Mouse (Mus musculus) midbrain, embryonic 12.5 days (tissue): ENCODE results near the gene Ryr2. TPM values are rescaled to one million over a fixed set of nuclear protein-coding genes. Genes with fewer than 3 reads are reported as not detected.

Experiments used
- ATAC-seq: fragments of 200-750 bp; cut with Nextera tagmentation; 2 replicates; pipeline ENCODE4 v1.8.0; 2017; ENCODE audit warnings: low read depth, moderate TSS enrichment, moderate library complexity; ENCODE audit not compliant: low FRiP score
- H3K27ac ChIP-seq: fragments of 300-500 bp; sonication (generic); replicated peaks from 2 replicates; pipeline ENCODE4 v1.5.1; 2016; ENCODE audit warnings: mild to moderate bottlenecking
- H3K27me3 ChIP-seq: fragments of 300-500 bp; sonication (generic); 2 replicates; pipeline ENCODE4 v1.6.1; 2016; ENCODE audit warnings: mild to moderate bottlenecking
- H3K36me3 ChIP-seq: fragments of 300-500 bp; sonication (generic); 2 replicates; pipeline ENCODE4 v1.6.1; 2016
- H3K4me1 ChIP-seq: fragments of 300-500 bp; sonication (generic); 2 replicates; pipeline ENCODE4 v1.6.1; 2016
- H3K4me2 ChIP-seq: fragments of 300-500 bp; sonication (generic); replicated peaks from 2 replicates; pipeline ENCODE4 v1.6.1; 2016; ENCODE audit warnings: mild to moderate bottlenecking, moderate library complexity
- H3K4me3 ChIP-seq: fragments of 300-500 bp; sonication (generic); 2 replicates; pipeline ENCODE4 v1.5.1; 2016; ENCODE audit warnings: mild to moderate bottlenecking
- H3K9ac ChIP-seq: fragments of 300-500 bp; sonication (generic); replicated peaks from 2 replicates; pipeline ENCODE4 v1.6.1; 2016; ENCODE audit warnings: mild to moderate bottlenecking, moderate library complexity
- H3K9me3 ChIP-seq: fragments of 300-500 bp; sonication (generic); 2 replicates; pipeline ENCODE4 v1.6.1; 2016; ENCODE audit warnings: mild to moderate bottlenecking
- WGBS: fragments of 180-500 bp; shearing (Covaris S2); methylation state at CpG from one replicate; pipeline ENCODE4 v1.1.7; 2016; 5-methylcytosine and 5-hydroxymethylcytosine counted together
- polyA plus RNA-seq: library from polyadenylated mRNA; unstranded; fragments of >200 nt; fragmentation: Nextera tagmentation; extraction: Ambion mirVana; gene quantifications from 2 replicates; pipeline ENCODE4 v1.2.1, GENCODE M21; 2016

Gene Ryr2
- polyA plus RNA-seq, 1 experiment from 2014 or later, result 0.70 TPM

- H3K4me1 ChIP-seq, result no peaks in the 10 kb centered on the region
- no peak for ATAC-seq
- no peak overlapping the region for H3K4me2 ChIP-seq
- no peaks in the 10 kb centered on the region for H3K36me3 ChIP-seq
- H3K4me3 ChIP-seq, result no peak overlapping the region
- 79% methylated on average over 9 of the region's 9 CpGs for WGBS
- no peaks in the 10 kb centered on the region for H3K27me3 ChIP-seq
- H3K9ac ChIP-seq, result no peak overlapping the region
- no peaks in the 10 kb centered on the region for H3K9me3 ChIP-seq
- H3K27ac ChIP-seq, result no peak overlapping the region
Observed at GRCm38 (mm10) chr13:12018046-12018445, 88.7 kb downstream of the Ryr2 start.

- Histone ChIP-seq H3K4me3 (no peak overlapping the region), H3K4me1 (no peaks in the 10 kb centered on the region)
- WGBS, result 86% methylated on average over 8 of the region's 8 CpGs
Observed at GRCm38 (mm10) chr13:12013986-12014385, 92.8 kb downstream of the Ryr2 start.

GRCm38 (mm10) chr13:12008995-12009689 lies 97.6 kb downstream of the Ryr2 start:
- Histone ChIP-seq H3K4me1 (no peaks in the 10 kb centered on the region), H3K4me3 (no peak overlapping the region), H3K9ac (no peak overlapping the region), H3K9me3 (no peaks in the 10 kb centered on the region), H3K27me3 (no peaks in the 10 kb centered on the region), H3K4me2 (no peak overlapping the region), H3K36me3 (no peaks in the 10 kb centered on the region), H3K27ac (no peak overlapping the region)
- ATAC-seq, result peak; percentile 48; the same call in 1 of the 2 replicates
- 63% methylated on average over 6 of the region's 6 CpGs for WGBS

More at GRCm38 (mm10) chr13:12013986-12014385, 92.8 kb downstream of the Ryr2 start:
- ATAC-seq, result no peak
- H3K36me3 ChIP-seq, result no peaks in the 10 kb centered on the region
- no peak overlapping the region for H3K9ac ChIP-seq
- H3K9me3 ChIP-seq, result no peaks in the 10 kb centered on the region
- H3K27me3 ChIP-seq, result no peaks in the 10 kb centered on the region
- H3K27ac ChIP-seq, result no peak overlapping the region
- no peak overlapping the region for H3K4me2 ChIP-seq

GRCm38 (mm10) chr13:12007579-12007978 lies 99.2 kb downstream of the Ryr2 start:
- Histone ChIP-seq H3K4me1 (no peaks in the 10 kb centered on the region), H3K4me3 (no peak overlapping the region), H3K9ac (no peak overlapping the region), H3K4me2 (no peak overlapping the region), H3K27ac (no peak overlapping the region), H3K9me3 (no peaks in the 10 kb centered on the region), H3K36me3 (no peaks in the 10 kb centered on the region), H3K27me3 (no peaks in the 10 kb centered on the region)
- no peak for ATAC-seq
- WGBS, result 62% methylated on average over 2 of the region's 2 CpGs

GRCm38 (mm10) chr13:12001891-12002294 lies 104.9 kb downstream of the Ryr2 start:
- Histone ChIP-seq H3K27me3 (no peaks in the 10 kb centered on the region), H3K9ac (no peak overlapping the region), H3K9me3 (no peaks in the 10 kb centered on the region), H3K4me3 (no peak overlapping the region), H3K27ac (no peak overlapping the region), H3K4me2 (no peak overlapping the region), H3K36me3 (no peaks in the 10 kb centered on the region), H3K4me1 (no peaks in the 10 kb centered on the region)
- 51% methylated on average over 3 of the region's 3 CpGs for WGBS
- ATAC-seq, result no peak

- Histone ChIP-seq H3K36me3 (no peaks in the 10 kb centered on the region), H3K4me1 (no peaks in the 10 kb centered on the region), H3K9ac (no peak overlapping the region), H3K4me2 (no peak overlapping the region), H3K27ac (no peak overlapping the region), H3K4me3 (no peak overlapping the region), H3K9me3 (no peaks in the 10 kb centered on the region), H3K27me3 (no peaks in the 10 kb centered on the region)
- ATAC-seq, result no peak
- WGBS, result 69% methylated on average over 4 of the region's 4 CpGs
Observed at GRCm38 (mm10) chr13:11999851-12000250, 106.9 kb downstream of the Ryr2 start.

- Histone ChIP-seq H3K4me1 (no peaks in the 10 kb centered on the region), H3K9ac (no peak overlapping the region), H3K27ac (no peak overlapping the region), H3K4me2 (no peak overlapping the region), H3K9me3 (no peaks in the 10 kb centered on the region), H3K36me3 (no peaks in the 10 kb centered on the region), H3K27me3 (no peaks in the 10 kb centered on the region), H3K4me3 (no peak overlapping the region)
- WGBS, result 79% methylated on average over 2 of the region's 2 CpGs
- ATAC-seq, result no peak
Observed at GRCm38 (mm10) chr13:11997366-11997765, 109.4 kb downstream of the Ryr2 start.

- no peaks in the 10 kb centered on the region for H3K36me3 ChIP-seq
- H3K4me3 ChIP-seq, result no peak overlapping the region
- no peak overlapping the region for H3K4me2 ChIP-seq
- WGBS, result 80% methylated on average over 4 of the region's 4 CpGs
- H3K4me1 ChIP-seq, result no peaks in the 10 kb centered on the region
- no peak for ATAC-seq
- no peak overlapping the region for H3K27ac ChIP-seq
- no peak overlapping the region for H3K9ac ChIP-seq
- H3K9me3 ChIP-seq, result no peaks in the 10 kb centered on the region
- no peaks in the 10 kb centered on the region for H3K27me3 ChIP-seq
Observed at GRCm38 (mm10) chr13:11987556-11987955, 119.2 kb downstream of the Ryr2 start.

GRCm38 (mm10) chr13:11985056-11985455 lies 121.7 kb downstream of the Ryr2 start:
- no peaks in the 10 kb centered on the region for H3K36me3 ChIP-seq
- no peaks in the 10 kb centered on the region for H3K9me3 ChIP-seq
- WGBS, result 100% methylated on average over 3 of the region's 3 CpGs
- no peaks in the 10 kb centered on the region for H3K27me3 ChIP-seq
- no peak overlapping the region for H3K4me3 ChIP-seq
- H3K4me1 ChIP-seq, result no peaks in the 10 kb centered on the region
- no peak overlapping the region for H3K9ac ChIP-seq
- no peak overlapping the region for H3K27ac ChIP-seq
- ATAC-seq, result no peak
- H3K4me2 ChIP-seq, result no peak overlapping the region

GRCm38 (mm10) chr13:11978997-11979396 lies 127.7 kb downstream of the Ryr2 start:
- Histone ChIP-seq H3K9ac (no peak overlapping the region), H3K4me3 (no peak overlapping the region), H3K27ac (no peak overlapping the region), H3K36me3 (no peaks in the 10 kb centered on the region), H3K4me2 (no peak overlapping the region), H3K9me3 (no peaks in the 10 kb centered on the region), H3K27me3 (no peaks in the 10 kb centered on the region), H3K4me1 (no peaks in the 10 kb centered on the region)
- ATAC-seq, result no peak

- no peaks in the 10 kb centered on the region for H3K4me1 ChIP-seq
- no peak overlapping the region for H3K27ac ChIP-seq
- no peaks in the 10 kb centered on the region for H3K27me3 ChIP-seq
- no peak overlapping the region for H3K9ac ChIP-seq
- H3K4me2 ChIP-seq, result no peak overlapping the region
- ATAC-seq, result no peak
- H3K4me3 ChIP-seq, result no peak overlapping the region
- H3K36me3 ChIP-seq, result no peaks in the 10 kb centered on the region
- 87% methylated on average over 2 of the region's 2 CpGs for WGBS
- H3K9me3 ChIP-seq, result no peaks in the 10 kb centered on the region
Observed at GRCm38 (mm10) chr13:11978359-11978758, 128.4 kb downstream of the Ryr2 start.

GRCm38 (mm10) chr13:11977606-11978005 lies 129.1 kb downstream of the Ryr2 start:
- H3K9me3 ChIP-seq, result no peaks in the 10 kb centered on the region
- H3K27me3 ChIP-seq, result no peaks in the 10 kb centered on the region
- no peaks in the 10 kb centered on the region for H3K36me3 ChIP-seq
- no peaks in the 10 kb centered on the region for H3K4me1 ChIP-seq
- H3K4me3 ChIP-seq, result no peak overlapping the region
- H3K9ac ChIP-seq, result no peak overlapping the region
- no peak overlapping the region for H3K27ac ChIP-seq
- no peak overlapping the region for H3K4me2 ChIP-seq
- 88% methylated on average over 4 of the region's 4 CpGs for WGBS
- ATAC-seq, result no peak

GRCm38 (mm10) chr13:11964391-11964790 lies 142.4 kb downstream of the Ryr2 start:
- no peak overlapping the region for H3K4me3 ChIP-seq
- H3K4me2 ChIP-seq, result no peak overlapping the region
- no peak overlapping the region for H3K9ac ChIP-seq
- no peaks in the 10 kb centered on the region for H3K4me1 ChIP-seq
- no peaks in the 10 kb centered on the region for H3K27me3 ChIP-seq
- H3K36me3 ChIP-seq, result no peaks in the 10 kb centered on the region
- ATAC-seq, result no peak
- H3K9me3 ChIP-seq, result no peaks in the 10 kb centered on the region
- H3K27ac ChIP-seq, result no peak overlapping the region
